Mouse (Mus musculus) ovary, postnatal 36 days (tissue): ENCODE measurements around the gene Fuom.

Source experiments
- DNase-seq: peaks from one replicate; pipeline ENCODE4 v3.0.0; 2022; ENCODE audit warnings: low spot score, mixed read lengths

The Fuom gene

DNA sequence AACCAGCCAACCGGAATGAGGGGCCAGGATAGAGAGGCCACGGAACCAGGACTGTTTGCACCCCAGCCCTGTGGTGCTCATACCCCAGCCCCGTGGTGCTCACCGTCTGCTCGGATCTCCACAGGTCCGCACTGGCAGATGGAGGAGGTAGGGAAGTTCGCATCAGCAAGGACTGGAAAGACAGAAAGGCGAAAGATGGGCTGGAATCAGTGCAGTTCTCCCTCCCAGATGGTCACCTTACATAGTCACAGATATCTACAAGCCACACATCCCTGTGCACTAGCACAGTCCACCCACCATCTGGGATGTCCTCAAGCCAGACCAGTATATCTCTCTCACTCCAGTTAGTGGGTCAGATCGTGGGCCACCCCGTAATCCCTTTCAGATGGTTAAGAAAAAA is 743 bp downstream of the Fuom start:
- DNase-seq = no peak

GRCm38 (mm10) chr7:140098466-140098865 is 3.8 kb downstream of the Fuom start:
- DNase-seq = no peak

DNA sequence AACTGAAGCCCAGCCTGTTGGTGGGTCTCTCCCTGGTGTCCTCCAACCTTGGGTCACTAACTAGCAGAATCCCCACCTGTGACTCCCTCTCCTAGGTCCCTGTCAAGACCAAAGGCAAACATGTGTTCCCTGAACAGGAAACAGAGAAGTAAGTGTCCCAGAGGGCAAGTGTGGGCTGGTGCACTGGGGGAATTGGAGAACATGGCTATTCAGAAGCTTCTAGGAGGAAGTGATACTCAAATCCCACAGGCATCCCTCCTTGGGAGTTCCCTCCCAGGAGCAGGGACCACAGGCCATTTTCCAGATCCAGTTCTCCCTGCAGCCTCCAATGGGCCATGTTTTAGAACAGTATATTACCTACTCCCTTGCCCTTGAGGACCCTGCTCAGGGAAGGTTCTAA is 6.2 kb downstream of the Fuom start:
- DNase-seq = no peak

GRCm38 (mm10) chr7:140095556-140095955 is 6.7 kb downstream of the Fuom start:
- peak; percentile 26 for DNase-seq

GRCm38 (mm10) chr7:140094954-140095353 is 7.3 kb downstream of the Fuom start:
- DNase-seq = no peak

DNA sequence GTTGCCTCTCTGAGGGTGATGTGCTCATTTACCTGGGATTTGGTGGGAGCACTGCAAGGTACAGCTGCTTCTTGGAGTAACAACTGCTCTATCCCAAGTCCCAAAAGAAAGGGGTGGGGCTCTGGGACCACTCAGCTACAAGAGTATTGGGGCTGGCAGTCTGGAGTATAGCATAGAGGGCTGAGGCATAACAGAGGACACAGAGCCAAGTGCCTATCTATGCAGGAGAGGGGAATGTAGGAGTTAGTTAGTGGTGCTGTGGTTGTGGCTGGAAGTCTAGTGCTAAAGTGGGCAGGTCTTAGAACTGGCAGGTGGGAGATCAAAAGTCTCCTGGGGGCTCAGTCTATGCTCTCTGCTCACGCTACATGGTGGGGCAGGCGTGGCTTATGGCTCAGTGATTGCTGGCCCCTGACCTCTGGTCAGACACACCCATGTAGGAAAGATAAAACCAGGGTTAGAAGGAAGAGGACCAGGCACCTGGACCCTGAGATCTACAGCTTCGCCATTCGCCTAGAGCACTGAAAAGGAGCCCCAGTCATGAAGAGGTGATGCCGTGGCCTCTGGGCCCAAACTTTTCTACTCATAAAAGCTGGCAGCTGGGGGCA is 9.2 kb downstream of the Fuom start, which contains the start of gene Prap1:
Prap1 (plus strand) TSS at position 472 of the 605 bp plus-strand sequence.
- DNase-seq = no peak

- DNase-seq = no peak
Observed at GRCm38 (mm10) chr7:140090601-140091000, 11.6 kb downstream of the Fuom start.

DNA sequence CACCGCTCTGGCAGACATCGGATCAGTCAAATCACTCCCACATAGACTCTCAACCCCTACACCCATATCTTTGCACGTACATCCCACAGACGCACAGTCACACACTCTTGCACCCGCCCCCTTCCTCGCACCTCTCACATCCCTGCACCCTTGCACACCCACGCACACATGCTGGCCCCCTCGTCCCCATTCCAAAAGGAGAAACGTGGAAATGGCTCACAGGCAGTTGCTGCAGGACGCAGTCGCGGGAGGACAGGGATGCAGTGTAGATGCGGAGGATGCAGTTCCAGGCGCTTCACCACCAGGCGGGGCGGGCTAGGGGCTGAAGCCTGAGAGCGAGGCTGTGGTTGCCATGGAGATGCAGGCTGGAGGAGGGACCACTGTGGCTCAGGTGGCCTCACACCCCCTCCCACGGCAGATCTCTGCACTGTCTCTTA is 20.0 kb downstream of the Fuom start, which contains the start of gene Caly:
Caly (minus strand) TSS at position 307 of the 437 bp plus-strand sequence.
- DNase-seq = no peak

DNA sequence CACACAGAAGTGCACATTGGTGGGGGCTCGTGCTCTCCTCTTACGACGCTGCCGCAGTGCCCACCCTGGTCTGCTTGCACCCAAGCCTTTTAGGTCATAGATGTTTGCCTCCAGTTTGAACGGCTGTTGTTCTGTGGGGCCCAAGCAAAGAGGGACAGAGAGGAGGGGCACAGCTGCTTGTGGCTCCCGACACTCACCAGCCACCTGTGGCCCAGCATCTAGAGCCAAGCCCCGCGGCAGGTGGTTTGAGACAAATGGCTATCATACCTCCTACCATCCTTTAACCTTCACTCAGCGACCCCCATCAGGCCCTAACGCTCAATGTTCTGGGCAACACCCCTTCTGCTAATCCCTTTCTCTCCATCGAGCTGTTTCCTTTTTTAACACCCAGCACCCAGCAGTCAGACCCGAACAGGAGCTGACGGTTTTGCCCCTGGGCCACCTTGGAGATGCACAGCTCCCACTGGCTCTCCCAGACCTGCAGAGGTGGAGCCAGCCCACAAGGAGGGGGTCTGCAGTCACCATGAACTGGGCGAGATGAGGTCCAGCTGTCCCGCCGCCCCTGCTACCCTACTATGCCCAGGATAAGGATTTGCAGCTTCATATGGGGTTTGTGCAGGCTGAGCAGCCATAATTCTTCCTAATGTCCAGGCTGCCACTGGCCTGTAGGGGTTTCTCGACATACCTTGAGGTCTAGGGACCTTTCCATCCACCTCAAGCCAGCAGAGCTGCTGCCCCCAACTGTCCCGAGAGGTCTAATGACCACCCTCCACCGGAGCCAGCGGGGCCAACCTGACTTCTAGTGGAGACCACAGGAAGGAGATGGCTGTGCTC is 20.6 kb downstream of the Fuom start:
- no peak for DNase-seq

DNA sequence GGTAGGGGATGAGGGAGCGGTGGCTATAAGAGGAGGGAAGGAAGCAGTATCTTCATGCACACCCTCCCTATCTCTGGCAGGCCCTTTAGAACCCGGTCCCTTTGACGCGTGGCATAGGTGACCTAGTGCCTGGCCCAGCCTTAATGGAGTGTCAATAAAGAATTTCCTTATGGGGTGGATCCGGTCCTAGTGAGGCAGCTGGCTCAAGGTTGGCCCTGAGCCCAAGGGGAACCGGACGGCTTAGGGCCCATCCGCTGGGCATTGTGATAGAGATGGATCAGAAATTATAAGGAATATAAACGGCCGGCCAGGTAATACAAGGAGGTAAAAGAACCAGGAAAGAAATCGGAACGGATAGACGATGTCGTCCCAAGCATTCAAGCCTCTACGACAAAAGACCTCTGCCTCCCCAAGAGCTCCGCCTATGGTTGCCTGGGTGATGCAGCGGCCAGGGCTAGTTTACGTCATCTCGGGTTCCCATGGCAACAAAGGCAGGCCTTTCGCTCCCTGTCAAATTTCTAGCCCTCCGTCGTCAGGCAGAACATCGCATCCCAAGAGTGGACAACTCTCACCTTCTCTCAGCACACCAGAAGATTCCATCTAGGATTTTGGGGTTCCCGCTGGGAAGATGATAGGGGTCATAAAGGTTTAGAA is 21.6 kb downstream of the Fuom start:
- peak; percentile 71 for DNase-seq

DNA sequence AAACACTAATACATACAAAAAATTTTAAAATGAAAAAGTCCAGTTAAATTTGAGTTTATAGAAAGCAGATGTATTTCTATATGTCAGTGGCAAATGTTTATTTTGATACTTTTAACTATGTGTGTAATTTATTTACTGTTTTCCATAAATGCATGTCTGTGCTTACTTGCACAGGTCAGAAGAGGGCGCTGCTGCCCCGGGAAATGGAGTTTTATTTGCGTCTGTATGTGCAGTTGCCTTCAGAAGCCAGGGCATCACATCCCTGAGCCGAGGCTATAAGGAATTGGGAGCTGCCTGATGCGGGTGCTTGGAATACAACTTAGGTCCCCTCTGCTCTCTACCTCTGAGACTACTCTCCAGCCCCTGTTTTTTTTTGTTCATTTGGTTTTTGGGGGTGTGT is 23.5 kb downstream of the Fuom start:
- peak; percentile 62 for DNase-seq

DNA sequence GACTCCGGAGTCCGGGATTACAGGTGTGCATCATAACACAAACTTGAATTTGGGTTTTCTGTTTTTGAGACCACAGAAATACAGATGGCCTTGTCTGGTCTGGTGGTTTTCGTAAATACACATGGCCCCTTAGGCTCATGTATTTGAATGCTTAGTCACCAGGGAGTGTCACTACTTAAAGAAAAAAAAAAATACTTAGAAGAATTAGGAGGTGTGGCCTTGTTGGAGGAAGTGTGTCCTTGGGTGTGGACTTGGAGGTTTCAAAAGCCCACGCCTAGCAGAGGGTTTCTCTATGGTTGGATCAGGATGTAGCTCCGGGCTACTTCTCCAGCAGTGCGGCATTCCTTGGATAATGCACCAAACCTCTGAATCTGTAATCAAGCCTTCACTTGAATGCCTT is 24.5 kb downstream of the Fuom start:
- no peak for DNase-seq

DNA sequence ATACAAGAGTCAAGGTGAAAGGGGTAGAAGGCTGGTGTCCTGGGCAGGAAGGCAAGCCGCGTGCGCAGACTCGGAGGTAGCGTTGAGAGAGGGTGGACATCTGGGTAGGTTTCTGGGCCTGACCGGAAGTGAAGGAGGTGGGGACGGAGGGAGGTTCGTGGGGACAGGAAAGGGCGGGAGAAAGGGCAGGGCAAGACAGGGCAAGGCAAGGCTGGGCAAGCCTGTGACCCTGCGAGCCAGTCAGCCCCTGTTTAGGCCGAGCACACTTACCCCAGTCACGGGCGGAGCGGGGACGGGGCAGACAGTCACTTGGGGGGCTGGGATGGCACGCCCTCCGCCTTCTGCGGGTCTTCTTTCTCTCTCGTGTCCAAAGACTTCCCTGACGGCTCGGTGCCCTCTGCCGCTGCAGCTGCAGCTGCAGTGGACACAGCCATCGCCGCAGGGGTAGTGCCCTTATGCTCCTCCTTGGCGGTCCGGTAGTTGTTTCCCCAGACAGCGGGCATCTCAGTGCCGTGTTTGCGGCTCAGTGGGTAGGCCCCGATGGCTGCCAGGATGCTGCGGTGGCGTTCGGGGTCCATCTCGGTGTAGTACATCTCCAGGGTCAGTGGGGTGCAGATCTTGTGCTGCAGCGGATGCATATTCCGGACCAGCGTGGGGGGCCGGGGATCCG is 32.1 kb downstream of the Fuom start:
- no peak for DNase-seq

DNA sequence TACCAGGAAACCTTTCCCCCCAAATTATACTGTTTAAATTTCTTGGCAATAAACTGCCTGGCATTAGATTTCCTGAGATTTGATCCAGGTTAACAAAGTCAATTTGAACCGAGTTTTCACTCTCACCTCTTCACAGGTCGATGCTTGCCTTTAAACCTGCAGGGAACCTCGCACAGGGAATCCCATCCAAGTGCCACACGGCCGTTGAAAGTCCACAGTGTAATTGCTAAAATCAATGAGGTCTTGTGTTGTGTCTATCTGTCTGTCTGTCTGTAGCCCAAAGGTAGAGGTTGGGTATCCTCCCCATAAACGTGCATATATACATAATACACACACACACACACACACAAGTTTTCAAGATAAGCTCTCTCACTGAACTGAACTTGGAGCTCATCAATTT is 34.8 kb downstream of the Fuom start:
- DNase-seq = no peak

- DNase-seq = peak; percentile 49
Observed at GRCm38 (mm10) chr7:140063092-140063491, 39.1 kb downstream of the Fuom start.

DNA sequence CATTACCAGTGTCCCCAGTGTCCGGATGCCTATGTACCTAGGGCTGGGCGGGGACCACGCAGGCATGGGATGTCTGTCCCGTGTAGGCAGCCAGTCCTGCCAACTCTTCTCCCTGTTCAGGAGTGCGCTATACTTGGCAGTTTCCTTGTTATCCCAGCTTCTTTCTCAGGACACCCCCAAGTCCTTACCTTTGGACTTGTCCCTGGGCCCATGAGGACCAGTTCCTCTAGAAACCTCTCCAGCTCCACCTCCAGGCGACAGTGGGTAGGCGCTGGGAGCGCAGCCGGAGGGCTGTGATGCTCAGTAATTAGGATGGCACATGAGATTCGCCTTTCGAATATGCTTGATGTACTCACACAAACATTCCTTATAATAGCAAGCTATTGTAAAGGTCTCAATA is 39.9 kb downstream of the Fuom start:
- DNase-seq = peak; percentile 45

DNA sequence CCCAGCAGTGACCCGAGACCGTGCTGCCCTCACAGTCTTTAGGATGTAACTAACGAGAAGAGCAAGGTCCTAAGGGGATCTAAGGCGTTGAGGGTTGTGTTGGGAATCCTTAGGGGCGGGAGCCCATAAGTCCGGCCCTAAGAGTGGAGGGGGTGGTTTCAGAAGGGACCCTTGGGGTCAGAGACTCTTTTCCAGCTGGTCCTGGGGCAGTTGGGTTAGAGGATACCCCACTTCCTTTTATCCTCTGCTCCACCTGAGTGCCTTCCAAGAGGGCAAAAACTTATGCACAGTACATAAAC is 40.5 kb downstream of the Fuom start:
- no peak for DNase-seq

DNA sequence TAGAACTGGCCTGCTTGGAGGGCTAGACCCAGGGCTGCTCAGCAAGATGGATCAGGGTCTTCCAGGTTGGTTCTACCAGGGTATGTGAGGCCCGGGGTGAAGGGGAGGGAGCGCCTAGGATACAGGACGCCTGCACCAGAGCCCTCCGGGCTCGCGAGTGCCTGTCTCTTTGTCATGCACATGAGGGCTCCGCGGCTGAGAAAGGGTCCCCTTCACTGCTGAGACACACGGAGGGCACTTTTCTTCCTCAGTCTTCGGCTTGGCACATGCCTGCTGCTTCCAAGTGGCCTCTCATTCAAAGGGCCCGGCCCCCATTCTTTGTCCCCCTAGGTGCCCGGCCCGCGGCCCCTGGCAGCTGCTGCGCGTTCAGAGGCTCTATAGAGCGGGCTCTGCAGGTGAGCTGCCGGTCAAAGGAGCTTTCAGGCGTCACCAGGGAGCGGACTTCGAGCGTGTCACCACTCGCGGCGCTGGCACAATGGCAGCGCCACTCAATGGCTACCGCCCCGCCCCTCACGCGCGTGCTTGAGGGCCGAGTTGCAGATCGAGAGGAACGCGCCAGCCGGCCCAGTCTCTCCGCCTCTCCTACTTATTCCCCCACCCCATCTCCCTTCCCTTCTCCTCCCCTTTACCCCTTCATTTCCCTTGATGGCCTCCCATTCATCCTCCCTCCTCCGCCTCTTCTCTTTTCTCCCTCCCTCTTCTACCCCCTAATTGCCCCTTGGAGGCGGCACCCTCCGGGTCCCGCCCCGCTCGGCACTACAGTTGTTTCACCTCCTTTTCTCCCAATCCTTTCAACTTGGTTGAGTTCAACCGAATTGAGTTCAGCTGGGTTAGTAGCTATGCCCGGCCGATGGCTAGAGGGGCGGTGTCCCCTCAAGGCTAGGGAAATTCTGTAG is 41.1 kb downstream of the Fuom start:
- DNase-seq = peak; percentile 43

GRCm38 (mm10) chr7:140059601-140060000 is 42.6 kb downstream of the Fuom start:
- DNase-seq = no peak

- DNase-seq = no peak
Observed at GRCm38 (mm10) chr7:140058528-140058927, 43.7 kb downstream of the Fuom start.
